Mouse (Mus musculus) neural tube, embryonic 12.5 days (tissue): ENCODE results near the gene Gnb4. TPM values are rescaled to one million over a fixed set of nuclear protein-coding genes. Genes with fewer than 3 reads are reported as not detected.

Source experiments
- ATAC-seq: fragments of 200-750 bp; cut with Nextera tagmentation; 2 replicates; pipeline ENCODE4 v1.8.0; 2017; ENCODE audit warnings: low read depth, mild to moderate bottlenecking, moderate TSS enrichment, moderate library complexity; ENCODE audit not compliant: low FRiP score
- H3K27ac ChIP-seq: fragments of 300-500 bp; sonication (generic); 2 replicates; pipeline ENCODE4 v1.5.1; 2016
- H3K27me3 ChIP-seq: fragments of 300-500 bp; sonication (generic); replicated peaks from 2 replicates; pipeline ENCODE4 v1.6.1; 2016; ENCODE audit warnings: mild to moderate bottlenecking
- H3K36me3 ChIP-seq: fragments of 300-500 bp; sonication (generic); 2 replicates; pipeline ENCODE4 v1.6.1; 2016; ENCODE audit warnings: mild to moderate bottlenecking
- H3K4me1 ChIP-seq: fragments of 300-500 bp; sonication (generic); 2 replicates; pipeline ENCODE4 v1.6.1; 2016
- H3K4me2 ChIP-seq: fragments of 300-500 bp; sonication (generic); replicated peaks from 2 replicates; pipeline ENCODE4 v1.6.1; 2016; ENCODE audit warnings: mild to moderate bottlenecking
- H3K4me3 ChIP-seq: fragments of 300-500 bp; sonication (generic); 2 replicates; pipeline ENCODE4 v1.5.1; 2016
- H3K9ac ChIP-seq: fragments of 300-500 bp; sonication (generic); 2 replicates; pipeline ENCODE4 v1.6.1; 2016; ENCODE audit warnings: mild to moderate bottlenecking
- H3K9me3 ChIP-seq: fragments of 300-500 bp; sonication (generic); 2 replicates; pipeline ENCODE4 v1.6.1; 2016; ENCODE audit warnings: mild to moderate bottlenecking
- WGBS: fragments of 180-500 bp; shearing (Covaris S2); methylation state at CpG from one replicate; pipeline ENCODE4 v1.1.7; 2016; 5-methylcytosine and 5-hydroxymethylcytosine counted together
- polyA plus RNA-seq: library from polyadenylated mRNA; unstranded; fragments of >200 nt; fragmentation: Nextera tagmentation; extraction: Ambion mirVana; gene quantifications from 2 replicates; pipeline ENCODE4 v1.2.1, GENCODE M21; 2016

Gnb4 gene
- polyA plus RNA-seq, 1 experiment from 2014 or later: 54.5 TPM

- Histone ChIP-seq H3K36me3 (no peaks in the 10 kb centered on the region), H3K9ac (no peak overlapping the region), H3K4me3 (no peak overlapping the region), H3K9me3 (no peaks in the 10 kb centered on the region), H3K27me3 (no peaks in the 10 kb centered on the region), H3K4me2 (no peak overlapping the region), H3K27ac (no peak overlapping the region), H3K4me1 (no peaks in the 10 kb centered on the region)
- no peak for ATAC-seq
- WGBS: 78% methylated on average over 2 of the region's 2 CpGs
These were observed 28.4 kb upstream of the Gnb4 start for GRCm38 (mm10) chr3:32644751-32645150.

- no peaks in the 10 kb centered on the region for H3K4me1 ChIP-seq
- WGBS: 88% methylated on average over 6 of the region's 6 CpGs
- no peak overlapping the region for H3K27ac ChIP-seq
- no peak for ATAC-seq
- no peak overlapping the region for H3K4me2 ChIP-seq
- H3K9ac ChIP-seq: no peak overlapping the region
- H3K36me3 ChIP-seq: no peaks in the 10 kb centered on the region
- H3K27me3 ChIP-seq: no peaks in the 10 kb centered on the region
- no peaks in the 10 kb centered on the region for H3K9me3 ChIP-seq
- no peak overlapping the region for H3K4me3 ChIP-seq
These were observed 25.7 kb upstream of the Gnb4 start for GRCm38 (mm10) chr3:32642116-32642515.

GRCm38 (mm10) chr3:32638240-32638639 is 21.9 kb upstream of the Gnb4 start:
- 72% methylated on average over 8 of the region's 8 CpGs for WGBS
- Histone ChIP-seq H3K4me1 (no peaks in the 10 kb centered on the region), H3K9ac (no peak overlapping the region), H3K9me3 (no peaks in the 10 kb centered on the region), H3K27ac (no peak overlapping the region), H3K4me3 (no peak overlapping the region), H3K36me3 (no peaks in the 10 kb centered on the region), H3K4me2 (no peak overlapping the region), H3K27me3 (no peaks in the 10 kb centered on the region)
- ATAC-seq: no peak

GRCm38 (mm10) chr3:32632760-32633264 is 16.4 kb upstream of the Gnb4 start:
- Histone ChIP-seq H3K27ac (no peak overlapping the region), H3K4me3 (no peak overlapping the region), H3K27me3 (no peaks in the 10 kb centered on the region), H3K9ac (no peak overlapping the region), H3K36me3 (no peaks in the 10 kb centered on the region), H3K4me1 (no peaks in the 10 kb centered on the region), H3K4me2 (no peak overlapping the region), H3K9me3 (no peaks in the 10 kb centered on the region)
- no peak for ATAC-seq
- 82% methylated on average over 5 of the region's 5 CpGs for WGBS

GRCm38 (mm10) chr3:32630210-32630609 is 13.8 kb upstream of the Gnb4 start:
- no peak overlapping the region for H3K9ac ChIP-seq
- no peak overlapping the region for H3K4me3 ChIP-seq
- H3K4me1 ChIP-seq: no peaks in the 10 kb centered on the region
- H3K4me2 ChIP-seq: no peak overlapping the region
- no peak for ATAC-seq
- H3K9me3 ChIP-seq: no peaks in the 10 kb centered on the region
- no peaks in the 10 kb centered on the region for H3K27me3 ChIP-seq
- H3K27ac ChIP-seq: no peak overlapping the region
- 65% methylated on average over 4 of the region's 4 CpGs for WGBS
- no peaks in the 10 kb centered on the region for H3K36me3 ChIP-seq

- H3K4me1 ChIP-seq: no peaks in the 10 kb centered on the region
- H3K27me3 ChIP-seq: no peaks in the 10 kb centered on the region
- no peak overlapping the region for H3K4me2 ChIP-seq
- no peaks in the 10 kb centered on the region for H3K36me3 ChIP-seq
- H3K9me3 ChIP-seq: no peaks in the 10 kb centered on the region
- 87% methylated on average over 7 of the region's 7 CpGs for WGBS
- no peak overlapping the region for H3K9ac ChIP-seq
- H3K27ac ChIP-seq: no peak overlapping the region
- H3K4me3 ChIP-seq: no peak overlapping the region
- no peak for ATAC-seq
These were observed 11.8 kb upstream of the Gnb4 start for GRCm38 (mm10) chr3:32628141-32628540.

- H3K4me3 ChIP-seq: no peak overlapping the region
- H3K36me3 ChIP-seq: no peaks in the 10 kb centered on the region
- no peak overlapping the region for H3K9ac ChIP-seq
- ATAC-seq: no peak
- H3K27me3 ChIP-seq: no peaks in the 10 kb centered on the region
- H3K4me2 ChIP-seq: no peak overlapping the region
- H3K9me3 ChIP-seq: no peaks in the 10 kb centered on the region
- no peak overlapping the region for H3K27ac ChIP-seq
- WGBS: 90% methylated on average over 3 of the region's 3 CpGs
- H3K4me1 ChIP-seq: no peaks in the 10 kb centered on the region
These were observed 5.7 kb upstream of the Gnb4 start for GRCm38 (mm10) chr3:32622106-32622505.

GRCm38 (mm10) chr3:32621658-32622057 is 5.3 kb upstream of the Gnb4 start:
- Histone ChIP-seq H3K27me3 (no peaks in the 10 kb centered on the region), H3K4me1 (no peaks in the 10 kb centered on the region), H3K9me3 (no peaks in the 10 kb centered on the region), H3K36me3 (no peaks in the 10 kb centered on the region), H3K4me3 (no peak overlapping the region), H3K9ac (no peak overlapping the region), H3K27ac (no peak overlapping the region), H3K4me2 (no peak overlapping the region)
- 93% methylated on average over 1 of the region's 1 CpGs for WGBS
- no peak for ATAC-seq

- H3K27ac ChIP-seq: no peak overlapping the region
- H3K36me3 ChIP-seq: no peaks in the 10 kb centered on the region
- peak overlapping the region; percentile 65 for H3K4me2 ChIP-seq
- no peaks in the 10 kb centered on the region for H3K27me3 ChIP-seq
- H3K9me3 ChIP-seq: no peaks in the 10 kb centered on the region
- ATAC-seq: no peak; the same call in 1 of the 2 replicates
- H3K4me3 ChIP-seq: peak overlapping the region; percentile 70
- peak overlapping the region; percentile 72 for H3K9ac ChIP-seq
- 21% methylated on average over 16 of the region's 16 CpGs for WGBS
- H3K4me1 ChIP-seq: no peaks in the 10 kb centered on the region
These were observed 763 bp upstream of the Gnb4 start for GRCm38 (mm10) chr3:32617053-32617642.

GRCm38 (mm10) chr3:32616006-32616330 is 417 bp downstream of the Gnb4 start:
- 10% methylated on average over 9 of the region's 14 CpGs for WGBS
- no peaks in the 10 kb centered on the region for H3K9me3 ChIP-seq
- peak overlapping the region; percentile 72 for H3K9ac ChIP-seq
- no peak overlapping the region for H3K27ac ChIP-seq
- no peaks in the 10 kb centered on the region for H3K27me3 ChIP-seq
- no peaks in the 10 kb centered on the region for H3K4me1 ChIP-seq
- H3K36me3 ChIP-seq: no peaks in the 10 kb centered on the region
- peak overlapping the region; percentile 65 for H3K4me2 ChIP-seq
- peak overlapping the region; percentile 70 for H3K4me3 ChIP-seq
- no peak for ATAC-seq

GRCm38 (mm10) chr3:32615376-32615775 is 1.0 kb downstream of the Gnb4 start:
- no peak for ATAC-seq

GRCm38 (mm10) chr3:32614786-32615185 is 1.6 kb downstream of the Gnb4 start:
- no peak overlapping the region for H3K9ac ChIP-seq
- ATAC-seq: no peak
- no peak overlapping the region for H3K27ac ChIP-seq
- no peak overlapping the region for H3K4me2 ChIP-seq
- no peaks in the 10 kb centered on the region for H3K9me3 ChIP-seq
- WGBS: 84% methylated on average over 2 of the region's 2 CpGs
- no peaks in the 10 kb centered on the region for H3K36me3 ChIP-seq
- H3K4me3 ChIP-seq: no peak overlapping the region
- H3K4me1 ChIP-seq: no peaks in the 10 kb centered on the region
- H3K27me3 ChIP-seq: no peaks in the 10 kb centered on the region

More at GRCm38 (mm10) chr3:32615376-32615775, 1.0 kb downstream of the Gnb4 start:
- WGBS: 84% methylated on average over 5 of the region's 5 CpGs
- Histone ChIP-seq H3K27ac (no peak overlapping the region), H3K9me3 (no peaks in the 10 kb centered on the region), H3K4me2 (peak overlapping the region; percentile 65), H3K4me3 (no peak overlapping the region), H3K27me3 (no peaks in the 10 kb centered on the region), H3K9ac (no peak overlapping the region), H3K4me1 (no peaks in the 10 kb centered on the region), H3K36me3 (no peaks in the 10 kb centered on the region)

GRCm38 (mm10) chr3:32611606-32612170 is 4.7 kb downstream of the Gnb4 start:
- no peak overlapping the region for H3K27ac ChIP-seq
- H3K4me1 ChIP-seq: no peaks in the 10 kb centered on the region
- no peaks in the 10 kb centered on the region for H3K9me3 ChIP-seq
- H3K9ac ChIP-seq: no peak overlapping the region
- 82% methylated on average over 11 of the region's 11 CpGs for WGBS
- no peaks in the 10 kb centered on the region for H3K36me3 ChIP-seq
- no peak for ATAC-seq
- no peak overlapping the region for H3K4me2 ChIP-seq
- no peaks in the 10 kb centered on the region for H3K27me3 ChIP-seq
- H3K4me3 ChIP-seq: no peak overlapping the region
